Mouse (Mus musculus) small intestine, adult 2 months (tissue): ENCODE results near the gene Apon.

ENCODE experiments used
- CTCF ChIP-seq: fragments of 200-500 bp; IDR thresholded peaks from 2 replicates; pipeline ENCODE4 v1.5.1; 2012; ENCODE audit warnings: low read depth, mild to moderate bottlenecking, control low read depth, inconsistent platforms, low read length, moderate library complexity, mixed read lengths; ENCODE audit not compliant: insufficient replicate concordance, insufficient read length; ENCODE audit errors: extremely low read depth
- POLR2A ChIP-seq: fragments of 200-500 bp; IDR thresholded peaks from 2 replicates; pipeline ENCODE4 v1.6.1; 2012; ENCODE audit warnings: low read depth, mild to moderate bottlenecking, control low read depth, inconsistent platforms, low read length, moderate library complexity

DNA sequence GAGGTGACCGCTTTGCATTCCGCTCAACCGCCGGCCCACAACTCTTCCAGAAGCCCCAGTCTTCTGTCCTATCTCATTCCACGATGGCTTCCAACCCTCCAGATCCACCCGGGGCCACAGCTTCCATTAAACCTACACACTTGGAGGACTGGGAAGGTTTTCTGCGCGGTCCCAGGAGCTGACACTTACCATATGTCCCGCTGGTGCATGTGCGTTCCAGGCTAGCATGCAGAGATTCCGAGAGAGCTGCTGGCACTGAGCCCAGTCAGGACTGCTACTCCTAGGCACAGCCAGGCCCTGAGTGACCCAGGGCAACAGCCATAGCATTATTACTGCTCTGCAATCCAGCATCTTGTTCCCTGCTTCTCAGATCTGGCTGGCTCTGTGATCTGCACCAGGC, 43.7 kb downstream of the Apon start:
- no peak for TF ChIP-seq CTCF
- TF ChIP-seq POLR2A, result no peak
